Mouse (Mus musculus) intestine, postnatal 0 days (tissue): Measurements from ENCODE around the gene Clcn2. TPM values are rescaled to one million over a fixed set of nuclear protein-coding genes. Genes with fewer than 3 reads are reported as not detected.

ENCODE experiments used
- ATAC-seq: fragments of 200-750 bp; cut with Nextera tagmentation; 2 replicates; pipeline ENCODE4 v1.8.0; 2017; ENCODE audit warnings: mild to moderate bottlenecking, moderate TSS enrichment, moderate library complexity
- H3K27ac ChIP-seq: fragments of 300-500 bp; sonication (generic); 2 replicates; pipeline ENCODE4 v1.5.1; 2014; ENCODE audit warnings: mild to moderate bottlenecking, low read depth, low read length, moderate library complexity
- H3K27me3 ChIP-seq: fragments of 300-500 bp; sonication (generic); replicated peaks from 2 replicates; pipeline ENCODE4 v1.6.1; 2014; ENCODE audit warnings: low read length, mixed read lengths; ENCODE audit not compliant: control insufficient read depth, insufficient read depth
- H3K36me3 ChIP-seq: fragments of 300-500 bp; sonication (generic); 2 replicates; pipeline ENCODE4 v1.6.1; 2014; ENCODE audit warnings: mild to moderate bottlenecking, moderate library complexity; ENCODE audit not compliant: control insufficient read depth, insufficient read depth
- H3K4me1 ChIP-seq: fragments of 300-500 bp; sonication (generic); replicated peaks from 2 replicates; pipeline ENCODE4 v1.6.1; 2014; ENCODE audit warnings: antibody characterized with exemption, low read length, mixed read lengths; ENCODE audit not compliant: control insufficient read depth, insufficient read depth
- H3K4me2 ChIP-seq: fragments of 300-500 bp; sonication (generic); replicated peaks from 2 replicates; pipeline ENCODE4 v1.6.1; 2014; ENCODE audit warnings: low read depth, mild to moderate bottlenecking, moderate library complexity
- H3K4me3 ChIP-seq: fragments of 300-500 bp; sonication (generic); 2 replicates; pipeline ENCODE4 v1.5.1; 2014; ENCODE audit warnings: low read depth, low read length
- H3K9ac ChIP-seq: fragments of 300-500 bp; sonication (generic); 2 replicates; pipeline ENCODE4 v1.6.1; 2014; ENCODE audit warnings: mild to moderate bottlenecking, low read depth, low read length
- H3K9me3 ChIP-seq: fragments of 300-500 bp; sonication (generic); 2 replicates; pipeline ENCODE4 v1.6.1; 2016; ENCODE audit warnings: mixed run types; ENCODE audit not compliant: control insufficient read depth
- CTCF ChIP-seq: sonication (generic); IDR thresholded peaks from 2 replicates; pipeline ENCODE4 v1.5.1; 2016; ENCODE audit warnings: low read depth, mild to moderate bottlenecking, control low read depth, antibody characterized with exemption, moderate library complexity
- WGBS: fragments of 180-500 bp; shearing (Covaris S2); extraction: QIAGEN DNeasy Blood & Tissue Kit; methylation state at CpG from one replicate; pipeline ENCODE4 v1.1.7; 2014; 5-methylcytosine and 5-hydroxymethylcytosine counted together
- polyA plus RNA-seq: library from polyadenylated mRNA; unstranded; fragments of >200 nt; fragmentation: Nextera tagmentation; extraction: Ambion mirVana; gene quantifications from 2 replicates; pipeline ENCODE4 v1.2.1, GENCODE M21; 2015

Clcn2 gene
- polyA plus RNA-seq, 1 experiment from 2014 or later = 5.4 TPM

- H3K9me3 ChIP-seq = no peaks in the 10 kb centered on the region
- no peaks in the 10 kb centered on the region for H3K27me3 ChIP-seq
- ATAC-seq = peak; percentile 28; the same call in 1 of the 2 replicates
- WGBS = 47% methylated on average over 6 of the region's 6 CpGs
- H3K27ac ChIP-seq = no peak overlapping the region
- H3K4me2 ChIP-seq = no peak overlapping the region
- H3K4me3 ChIP-seq = no peak overlapping the region
- no peak overlapping the region for H3K9ac ChIP-seq
- no peaks in the 10 kb centered on the region for H3K36me3 ChIP-seq
- no peak for TF ChIP-seq CTCF
- H3K4me1 ChIP-seq = no peaks in the 10 kb centered on the region
Observed at GRCm38 (mm10) chr16:20746641-20747040, 29.1 kb upstream of the Clcn2 start.

GRCm38 (mm10) chr16:20739845-20740244, 22.3 kb upstream of the Clcn2 start:
- Histone ChIP-seq H3K27me3 (peaks cover 8% of the 10 kb centered on the region), H3K9me3 (no peaks in the 10 kb centered on the region), H3K4me3 (no peak overlapping the region), H3K36me3 (no peaks in the 10 kb centered on the region), H3K9ac (no peak overlapping the region), H3K4me1 (no peaks in the 10 kb centered on the region), H3K27ac (no peak overlapping the region), H3K4me2 (no peak overlapping the region)
- ATAC-seq = no peak
- TF ChIP-seq CTCF = no peak
- WGBS = 93% methylated on average over 9 of the region's 9 CpGs

- ATAC-seq = no peak
Observed at GRCm38 (mm10) chr16:20736823-20737222, 19.3 kb upstream of the Clcn2 start.

GRCm38 (mm10) chr16:20736168-20736567, 18.6 kb upstream of the Clcn2 start:
- Histone ChIP-seq H3K9ac (no peak overlapping the region), H3K4me1 (peaks cover 7% of the 10 kb centered on the region; the same call in 1 of the 2 replicates)

More at GRCm38 (mm10) chr16:20736823-20737222, 19.3 kb upstream of the Clcn2 start:
- H3K36me3 ChIP-seq = no peaks in the 10 kb centered on the region
- H3K4me1 ChIP-seq = peaks cover 7% of the 10 kb centered on the region; the same call in 1 of the 2 replicates
- H3K27ac ChIP-seq = no peak overlapping the region
- peaks cover 29% of the 10 kb centered on the region for H3K27me3 ChIP-seq
- no peaks in the 10 kb centered on the region for H3K9me3 ChIP-seq
- WGBS = 87% methylated on average over 5 of the region's 5 CpGs
- TF ChIP-seq CTCF = no peak
- H3K4me2 ChIP-seq = no peak overlapping the region
- no peak overlapping the region for H3K9ac ChIP-seq
- H3K4me3 ChIP-seq = no peak overlapping the region

GRCm38 (mm10) chr16:20735651-20736050, 18.1 kb upstream of the Clcn2 start:
- 72% methylated on average over 5 of the region's 5 CpGs for WGBS
- no peaks in the 10 kb centered on the region for H3K9me3 ChIP-seq
- H3K4me1 ChIP-seq = peaks cover 7% of the 10 kb centered on the region; the same call in 1 of the 2 replicates
- no peaks in the 10 kb centered on the region for H3K36me3 ChIP-seq
- no peak overlapping the region for H3K4me2 ChIP-seq
- no peak overlapping the region for H3K4me3 ChIP-seq
- peaks cover 29% of the 10 kb centered on the region for H3K27me3 ChIP-seq
- no peak overlapping the region for H3K27ac ChIP-seq
- no peak for ATAC-seq
- no peak overlapping the region for H3K9ac ChIP-seq
- TF ChIP-seq CTCF = no peak

More at GRCm38 (mm10) chr16:20736168-20736567, 18.6 kb upstream of the Clcn2 start:
- H3K9me3 ChIP-seq = no peaks in the 10 kb centered on the region
- peaks cover 29% of the 10 kb centered on the region for H3K27me3 ChIP-seq
- no peak overlapping the region for H3K27ac ChIP-seq
- WGBS = 86% methylated on average over 7 of the region's 7 CpGs
- no peak overlapping the region for H3K4me2 ChIP-seq
- no peaks in the 10 kb centered on the region for H3K36me3 ChIP-seq
- no peak overlapping the region for H3K4me3 ChIP-seq
- TF ChIP-seq CTCF = no peak
- ATAC-seq = no peak

- 6% methylated on average over 45 of the region's 45 CpGs for WGBS
- Histone ChIP-seq H3K27me3 (peaks cover 29% of the 10 kb centered on the region), H3K4me3 (peak within 1 kb of the TSS; percentile 61), H3K4me2 (peak within 1 kb of the TSS; percentile 98), H3K9me3 (no peaks in the 10 kb centered on the region), H3K27ac (no peak within 1 kb of the TSS), H3K9ac (peak within 1 kb of the TSS; percentile 58; the same call in 1 of the 2 replicates), H3K4me1 (peaks cover 7% of the 10 kb centered on the region; the same call in 1 of the 2 replicates), H3K36me3 (no peaks in the 10 kb centered on the region)
- peak; percentile 43 for TF ChIP-seq CTCF
- ATAC-seq = no peak
Observed at GRCm38 (mm10) chr16:20733731-20734730, 16.5 kb upstream of the Clcn2 start, which contains the start of gene Thpo. Gene Thpo, minus strand, starts transcription at chr16:20734511.
